Mouse (Mus musculus) small intestine, adult 10 weeks (tissue): Measurements from ENCODE around the gene Frk. TPM values are rescaled to one million over a fixed set of nuclear protein-coding genes. Genes with fewer than 3 reads are reported as not detected.

Experiments
- polyA plus RNA-seq: library from polyadenylated mRNA; stranded (reverse); fragments of 350-450 nt; fragmentation: Illumina TruSeq; extraction: RNeasy Lipid Tissue Mini Kit (QIAGEN cat#74804); gene quantifications from one replicate; pipeline ENCODE4 v1.2.3, GENCODE M21; 2014; ENCODE audit warnings: low replicate concordance

Frk gene
- polyA plus RNA-seq = 302 TPM

GRCm38 (mm10) chr10:34483297-34484013, at the start of gene Frk:
Gene Frk (plus strand): TSS chr10:34483399.

Other genes with a start within 250 kb of the Frk start
- gene Tspyl1, start 201.2 kb upstream of the Frk start, polyA plus RNA-seq = 50.7 TPM
- 14.1 TPM for gene Tspyl4, start 186.0 kb upstream of the Frk start, polyA plus RNA-seq
- gene Col10a1, start 93.4 kb upstream of the Frk start, polyA plus RNA-seq = not detected
- gene Nt5dc1, start 64.8 kb upstream of the Frk start, polyA plus RNA-seq = 39.0 TPM